ENCODE assay signal across 16 mouse cellular contexts in genomic region chr17:10416995-10417394, GRCm38 (mm10).
DNase-seq lines count a peak whose midpoint lies in the region; ATAC-seq and TF ChIP-seq lines count a peak whose summit lies in the region.
"Had no signal": no experiment of that assay in that cellular context is flagged by ENCODE, and none has a peak within 500 bp of the region (broad histone marks: within the 10 kb centered on the region; RNA-seq: fewer than 3 reads in every experiment).

No protein-coding gene starts in this region.

- no peak overlapping the region for H3K4me2 ChIP-seq in kidney, embryonic 15.5 days
- no peak overlapping the region for H3K4me2 ChIP-seq in lung, postnatal 0 days (replicated peaks; ENCODE audit: low read depth, low read length)
- no peak overlapping the region for H3K4me2 ChIP-seq in heart, embryonic 13.5 days
- H3K4me2 ChIP-seq: embryonic facial prominence, embryonic 12.5 days; limb, embryonic 13.5 days; midbrain, embryonic 11.5 days had no signal

- H3K4me3 ChIP-seq in kidney, embryonic 15.5 days (replicated peaks) = no peak overlapping the region
- no peak overlapping the region for H3K4me3 ChIP-seq in lung, postnatal 0 days (ENCODE audit: low read depth, low read length)
- H3K4me3 ChIP-seq in heart, embryonic 13.5 days = no peak overlapping the region
- H3K4me3 ChIP-seq in limb, embryonic 10.5 days = no peak overlapping the region
- H3K4me3 ChIP-seq: embryonic facial prominence, embryonic 12.5 days; limb, embryonic 13.5 days; myocyte had no signal

- H3K4me1 ChIP-seq in kidney, embryonic 15.5 days = peaks cover 5% of the 10 kb centered on the region; the same call in 1 of the 2 replicates
- no peaks in the 10 kb centered on the region for H3K4me1 ChIP-seq in lung, postnatal 0 days (ENCODE audit: insufficient read depth, low read depth, low read length)
- H3K4me1 ChIP-seq in heart, embryonic 13.5 days = peaks cover 58% of the 10 kb centered on the region
- no peaks in the 10 kb centered on the region for H3K4me1 ChIP-seq in limb, embryonic 10.5 days
- H3K4me1 ChIP-seq: embryonic facial prominence, embryonic 12.5 days; limb, embryonic 13.5 days had no signal

- no peak for TF ChIP-seq EP300 in lung, postnatal 0 days (IDR thresholded peaks at IDR 0.05)

- no peak for TF ChIP-seq CTCF in lung, postnatal 0 days (IDR thresholded peaks at IDR 0.05)

- no peaks in the 10 kb centered on the region for H3K9me3 ChIP-seq in kidney, embryonic 15.5 days (replicated peaks)
- H3K9me3 ChIP-seq in lung, postnatal 0 days (ENCODE audit: low read length) = no peaks in the 10 kb centered on the region
- no peaks in the 10 kb centered on the region for H3K9me3 ChIP-seq in heart, embryonic 13.5 days
- no peaks in the 10 kb centered on the region for H3K9me3 ChIP-seq in limb, embryonic 10.5 days (replicated peaks)
- H3K9me3 ChIP-seq: embryonic facial prominence, embryonic 12.5 days; limb, embryonic 13.5 days had no signal

- H3K27me3 ChIP-seq in kidney, embryonic 15.5 days = 0 out of 2 replicates have a peak, but pooled peaks cover 4% of the 10 kb centered on the region
- no peaks in the 10 kb centered on the region for H3K27me3 ChIP-seq in lung, postnatal 0 days (replicated peaks; ENCODE audit: insufficient read depth, low read length)
- H3K27me3 ChIP-seq in heart, embryonic 13.5 days (replicated peaks) = no peaks in the 10 kb centered on the region
- no peaks in the 10 kb centered on the region for H3K27me3 ChIP-seq in limb, embryonic 10.5 days (ENCODE audit: low read depth, poor library complexity, severe bottlenecking)
- H3K27me3 ChIP-seq: embryonic facial prominence, embryonic 12.5 days; limb, embryonic 13.5 days had no signal

- H3K27ac ChIP-seq in kidney, embryonic 15.5 days = no peak overlapping the region
- H3K27ac ChIP-seq in lung, postnatal 0 days (ENCODE audit: low read length) = no peak overlapping the region
- peak overlapping the region; percentile 93 for H3K27ac ChIP-seq in heart, embryonic 13.5 days (replicated peaks)
- H3K27ac ChIP-seq in limb, embryonic 10.5 days = no peak overlapping the region
- H3K27ac ChIP-seq: embryonic facial prominence, embryonic 12.5 days; limb, embryonic 13.5 days had no signal

- no peak for DNase-seq in kidney, postnatal 36 days
- DNase-seq in lung, postnatal 0 days (ENCODE audit: low spot score) = peak; percentile 48
- no peak for DNase-seq in lung, postnatal 14 days
- no peak for DNase-seq in limb, embryonic 10.5 days (ENCODE audit: low spot score)
- DNase-seq: adrenal gland, postnatal 10 days; cerebellum, adult 18-20 months; liver, postnatal 0 days; thymus, adult 2 months had no signal

- WGBS in kidney, embryonic 15.5 days = 19% methylated on average over 4 of the region's 4 CpGs
- 43% methylated on average over 4 of the region's 4 CpGs for WGBS in lung, postnatal 0 days
- WGBS in heart, embryonic 13.5 days = 35% methylated on average over 4 of the region's 4 CpGs
- WGBS in limb, embryonic 10.5 days = 61% methylated on average over 4 of the region's 4 CpGs

- ATAC-seq in kidney, embryonic 15.5 days (replicated peaks; ENCODE audit: low FRiP score) = peak; percentile 60; the same call in 1 of the 2 replicates
- ATAC-seq in lung, postnatal 0 days = peak; percentile 73
- ATAC-seq in heart, embryonic 13.5 days (ENCODE audit: extremely low read depth, insufficient number of reproducible peaks, low FRiP score, low TSS enrichment) = peak; percentile 48; the same call in 1 of the 2 replicates
- no peak for ATAC-seq in megakaryocyte-erythroid progenitor cell, adult 5-6 weeks (replicated peaks; ENCODE audit: low FRiP score, low TSS enrichment, poor library complexity, severe bottlenecking)
- ATAC-seq: CD4-positive, CD25-positive, alpha-beta regulatory T cell, adult 4 months; liver, postnatal 0 days had no signal

- H3K9ac ChIP-seq in kidney, embryonic 15.5 days = no peak overlapping the region
- H3K9ac ChIP-seq in lung, postnatal 0 days (replicated peaks; ENCODE audit: low read depth) = no peak overlapping the region
- H3K9ac ChIP-seq in heart, embryonic 13.5 days = peak overlapping the region; percentile 25
- H3K9ac ChIP-seq: embryonic facial prominence, embryonic 12.5 days; limb, embryonic 13.5 days; liver, postnatal 0 days had no signal

- H3K36me3 ChIP-seq in kidney, embryonic 15.5 days = no peaks in the 10 kb centered on the region
- no peaks in the 10 kb centered on the region for H3K36me3 ChIP-seq in lung, postnatal 0 days (ENCODE audit: insufficient read depth, low read length)
- H3K36me3 ChIP-seq in heart, embryonic 13.5 days = no peaks in the 10 kb centered on the region
- H3K36me3 ChIP-seq in limb, embryonic 10.5 days = no peaks in the 10 kb centered on the region
- H3K36me3 ChIP-seq: embryonic facial prominence, embryonic 12.5 days; limb, embryonic 13.5 days had no signal
